Mouse (Mus musculus) ES-E14 (cell line): ENCODE data around the gene Col9a3. TPM values are rescaled to one million over a fixed set of nuclear protein-coding genes. Genes with fewer than 3 reads are reported as not detected.

Experiments used
- DNase-seq: peaks from one replicate; pipeline ENCODE4 v3.0.0-alpha.2; 2013; ENCODE audit warnings: low read depth, low spot score
- H3K27ac ChIP-seq: 2 replicates; pipeline ENCODE4 v1.5.1; 2012; ENCODE audit warnings: low read depth, mild to moderate bottlenecking, low read length, moderate library complexity, mixed read lengths; ENCODE audit not compliant: poor library complexity, insufficient read depth, severe bottlenecking
- H3K36me3 ChIP-seq: 2 replicates; pipeline ENCODE4 v1.6.1; 2012; ENCODE audit warnings: mild to moderate bottlenecking, low read length, moderate library complexity, mixed read lengths; ENCODE audit not compliant: control insufficient read depth, poor library complexity, insufficient read depth, severe bottlenecking
- H3K4me1 ChIP-seq, 2 experiments: fragments of 150-350 bp in 1 of 2; sonication (generic) in 1 of 2; 2 replicates each; pipeline ENCODE4 v1.6.1; 2012; ENCODE audit warnings: low read length in 2 of 2, mild to moderate bottlenecking in 1 of 2, mixed read lengths in 1 of 2; ENCODE audit not compliant: control insufficient read depth in 2 of 2, insufficient read depth in 2 of 2, poor library complexity in 1 of 2
- H3K4me3 ChIP-seq, 2 experiments: fragments of 150-350 bp in 1 of 2; sonication (generic) in 1 of 2; 2 replicates each; pipeline ENCODE4 v1.5.1; 2012; ENCODE audit warnings: low read length in 2 of 2, low read depth in 1 of 2, mild to moderate bottlenecking in 1 of 2, mixed read lengths in 1 of 2; ENCODE audit not compliant: insufficient read depth in 1 of 2, poor library complexity in 1 of 2, severe bottlenecking in 1 of 2
- H3K9ac ChIP-seq: 2 replicates; pipeline ENCODE4 v1.6.1; 2012; ENCODE audit warnings: low read depth, mild to moderate bottlenecking, low read length, mixed read lengths; ENCODE audit not compliant: poor library complexity, insufficient read depth, severe bottlenecking
- H3K9me3 ChIP-seq: fragments of 150-350 bp; sonication (generic); 2 replicates; pipeline ENCODE4 v1.6.1; 2012; ENCODE audit warnings: low read depth, mild to moderate bottlenecking, low read length; ENCODE audit not compliant: control insufficient read depth, insufficient read depth
- CHD2 ChIP-seq: IDR thresholded peaks from 2 replicates; pipeline ENCODE4 v1.6.1; 2014; ENCODE audit warnings: mild to moderate bottlenecking, low read depth, low read length, inconsistent platforms
- HCFC1 ChIP-seq: IDR thresholded peaks from 2 replicates; pipeline ENCODE4 v1.6.1; 2012; ENCODE audit warnings: low read length, inconsistent platforms, borderline replicate concordance; ENCODE audit not compliant: insufficient read depth
- MAFK ChIP-seq: IDR thresholded peaks from 2 replicates; pipeline ENCODE4 v1.6.1; 2014; ENCODE audit warnings: mild to moderate bottlenecking, low read depth, low read length, inconsistent platforms; ENCODE audit not compliant: insufficient read depth
- ZC3H11A ChIP-seq: IDR thresholded peaks from 2 replicates; pipeline ENCODE4 v1.6.1; 2012; ENCODE audit warnings: low read depth, mild to moderate bottlenecking, inconsistent platforms, low read length, borderline replicate concordance
- ZNF384 ChIP-seq: IDR thresholded peaks from 2 replicates; pipeline ENCODE4 v1.6.1; 2012; ENCODE audit warnings: low read depth, low read length, inconsistent platforms
- in situ Hi-C, 2 experiments: fragments of 600-800 bp; cut with MboI; formaldehyde crosslinking; loops; one replicate each; pipeline ENCODE4 v1.15.1; 2025; ENCODE audit warnings: low sequenced_read_pairs in 2 of 2, inconsistent platforms in 1 of 2; ENCODE audit not compliant: unreplicated experiment in 2 of 2
- total RNA-seq: library from RNA; depleted of rRNA; stranded (reverse); fragments of 300-350 nt; gene quantifications from 2 replicates; pipeline ENCODE4 v1.2.3, GENCODE M21; 2012

Gene Col9a3
- total RNA-seq, 1 experiment = 5.4 TPM

DNA sequence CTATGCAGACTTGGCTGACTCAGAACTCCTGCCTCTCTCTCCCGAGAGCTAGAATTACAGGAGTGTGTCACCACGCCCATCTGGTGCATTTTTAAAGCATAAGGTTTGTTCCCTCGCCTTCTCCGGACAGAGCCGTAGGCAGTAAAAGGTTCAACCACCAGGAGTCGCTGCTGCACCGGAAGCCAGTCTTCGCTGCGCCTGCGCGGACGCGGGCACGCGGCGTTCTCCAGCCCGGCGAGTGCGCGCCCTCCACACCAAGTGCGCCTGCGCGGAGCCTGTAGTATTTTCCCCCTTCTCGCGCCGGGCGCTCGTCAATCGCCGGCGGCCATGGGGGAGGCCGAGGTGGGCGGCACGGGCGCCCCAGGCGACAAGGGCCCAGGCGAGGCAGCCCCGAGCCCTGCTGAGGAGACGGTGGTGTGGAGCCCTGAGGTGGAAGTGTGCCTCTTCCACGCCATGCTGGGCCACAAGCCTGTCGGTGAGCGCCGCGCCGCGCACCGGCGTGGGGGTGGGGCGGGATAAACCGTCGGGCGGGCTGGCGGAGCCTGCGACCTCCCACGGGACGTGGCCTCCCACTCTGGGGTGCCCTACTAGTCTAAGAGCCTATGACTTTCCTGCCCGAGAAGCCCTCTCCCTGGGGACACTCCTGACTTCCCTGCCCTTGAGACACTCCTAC lies 15.0 kb upstream of the Col9a3 start:
- Histone ChIP-seq H3K9me3 (no peaks in the 10 kb centered on the region), H3K27ac (peak overlapping the region; percentile 63), H3K36me3 (peaks cover 17% of the 10 kb centered on the region; the same call in 1 of the 2 replicates), H3K4me3 (peak overlapping the region; percentile 83 to 91), H3K4me1 (peaks cover 0 to 6% of the 10 kb centered on the region in 2 experiments; a peak in 2 of 4 replicates), H3K9ac (peak overlapping the region; percentile 95)
- in situ Hi-C loops = loop anchor here in 1 of 2 experiments (5.0 kb wide), 1 partner anchor 200 kb away; no protein-coding TSS in a partner anchor
- TF ChIP-seq ZNF384 = no peak
- no peak for TF ChIP-seq CHD2
- 0 out of 2 replicates have a peak, but pooled peaks have one; percentile 18 for TF ChIP-seq MAFK
- TF ChIP-seq ZC3H11A = no peak
- TF ChIP-seq HCFC1 = peak; percentile 52; the same call in 1 of the 2 replicates
- DNase-seq = peak; percentile 91

DNA sequence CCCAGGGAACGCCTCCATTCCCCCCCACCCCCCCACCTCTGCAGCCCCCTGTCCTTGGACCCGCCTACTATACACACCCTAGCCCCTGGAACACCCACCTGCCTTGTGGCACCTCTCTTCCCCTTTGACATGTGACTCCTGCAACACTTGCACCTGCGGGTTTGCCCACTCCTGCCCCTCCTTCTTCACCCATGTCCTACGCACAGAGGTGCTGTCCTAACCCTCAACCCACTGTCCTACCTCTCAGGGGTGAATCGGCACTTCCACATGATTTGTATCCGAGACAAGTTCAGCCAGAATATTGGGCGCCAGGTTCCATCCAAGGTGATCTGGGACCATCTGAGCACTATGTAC lies 14.5 kb upstream of the Col9a3 start:
- peak overlapping the region; percentile 95 for H3K9ac ChIP-seq
- no peaks in the 10 kb centered on the region for H3K9me3 ChIP-seq
- DNase-seq = no peak
- H3K4me3 ChIP-seq = peak overlapping the region; percentile 83 to 91
- H3K36me3 ChIP-seq = peaks cover 17% of the 10 kb centered on the region; the same call in 1 of the 2 replicates
- in situ Hi-C loops = loop anchor here in 1 of 2 experiments (5.0 kb wide), 1 partner anchor 199 kb away; no protein-coding TSS in a partner anchor
- no peak overlapping the region for H3K27ac ChIP-seq
- TF ChIP-seq MAFK (no peak), ZNF384 (no peak), HCFC1 (no peak), ZC3H11A (no peak), CHD2 (no peak)
- peaks cover 0 to 6% of the 10 kb centered on the region in 2 experiments; a peak in 2 of 4 replicates for H3K4me1 ChIP-seq

DNA sequence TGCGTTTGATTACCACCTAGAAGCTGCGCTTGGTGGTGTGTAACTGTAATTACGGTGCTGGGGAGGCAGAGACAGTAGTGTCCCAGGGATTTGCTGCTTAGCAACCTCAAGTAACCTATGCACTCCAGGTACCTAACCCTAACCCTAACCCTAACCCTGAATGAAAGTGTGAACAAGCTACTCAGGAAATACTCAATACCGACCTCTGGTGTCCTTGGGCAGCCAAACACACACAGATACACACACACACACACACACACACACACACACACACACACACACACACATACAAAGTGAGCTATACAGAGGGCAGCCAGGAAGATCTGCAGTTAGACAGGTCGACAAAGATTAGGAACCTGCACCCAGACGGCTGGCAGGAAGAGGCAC lies 8.9 kb upstream of the Col9a3 start:
- Histone ChIP-seq H3K9me3 (no peaks in the 10 kb centered on the region), H3K36me3 (peaks cover 35% of the 10 kb centered on the region), H3K9ac (peak overlapping the region; percentile 19; the same call in 1 of the 2 replicates), H3K27ac (no peak overlapping the region), H3K4me1 (no peaks in the 10 kb centered on the region; a peak in 1 of 4 replicates), H3K4me3 (peak overlapping the region; percentile 81 to 93)
- in situ Hi-C loops = no loop called here
- TF ChIP-seq ZNF384 (no peak), CHD2 (no peak), MAFK (no peak), HCFC1 (no peak), ZC3H11A (no peak)
- no peak for DNase-seq

DNA sequence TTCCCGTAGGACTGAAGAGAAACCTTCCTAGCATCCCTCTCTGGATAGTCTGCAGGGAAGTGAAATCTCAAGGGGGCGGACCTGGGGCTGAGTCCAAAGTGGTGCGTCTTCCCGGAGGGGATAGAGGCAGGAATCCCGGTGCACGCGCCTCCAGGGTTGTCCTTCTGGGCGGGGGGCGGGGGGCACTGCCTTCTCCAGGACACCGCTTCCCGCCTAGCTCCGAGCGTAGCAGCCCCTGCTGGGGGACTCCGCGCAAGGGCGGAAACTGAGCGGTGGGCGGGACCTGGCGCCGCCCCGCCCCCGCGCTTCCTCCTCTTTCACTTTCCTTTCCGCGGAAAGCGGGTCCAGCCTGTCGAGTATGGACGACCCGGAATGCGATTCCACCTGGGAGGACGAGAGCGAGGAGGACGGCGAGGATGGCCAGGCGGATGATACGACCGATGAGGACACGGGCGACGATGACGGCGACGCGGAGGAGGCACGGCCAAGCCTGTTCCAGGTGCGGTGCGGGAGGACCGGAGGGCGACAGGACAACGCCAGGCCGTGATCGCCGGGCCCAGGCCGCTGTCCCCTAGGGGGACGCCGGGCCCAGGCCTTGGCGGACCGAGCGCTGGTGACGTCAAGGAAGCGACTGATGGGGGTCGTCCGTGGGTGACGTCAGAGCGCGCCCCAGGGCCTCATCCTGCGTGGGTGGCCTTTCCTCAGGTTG lies 8.3 kb upstream of the Col9a3 start, which contains the start of gene Ogfr:
Ogfr (plus strand) TSS at position 123 of the 709 bp plus-strand sequence.
- Histone ChIP-seq H3K4me3 (peak within 1 kb of the TSS; percentile 81 to 93), H3K36me3 (peaks cover 37% of the 10 kb centered on the region), H3K27ac (peak within 1 kb of the TSS; percentile 63; the same call in 1 of the 2 replicates), H3K9me3 (no peaks in the 10 kb centered on the region), H3K9ac (peak within 1 kb of the TSS; percentile 94), H3K4me1 (no peaks in the 10 kb centered on the region; a peak in 1 of 4 replicates)
- TF ChIP-seq MAFK = no peak
- in situ Hi-C loops = no loop called here
- DNase-seq = peak; percentile 60
